Mouse (Mus musculus) ES-E14 (cell line): ENCODE measurements at regions not wholly inside any gene's neighbourhood (a gene's known extent, or its start where the extent isn't known, plus 50 kb on each side); places are given as distances from the start of the nearest gene placed in this dataset.

ENCODE experiments used
- DNase-seq: peaks from one replicate; pipeline ENCODE4 v3.0.0-alpha.2; 2013; ENCODE audit warnings: low read depth, low spot score
- H3K27ac ChIP-seq: 2 replicates; pipeline ENCODE4 v1.5.1; 2012; ENCODE audit warnings: low read depth, mild to moderate bottlenecking, low read length, moderate library complexity, mixed read lengths; ENCODE audit not compliant: poor library complexity, insufficient read depth, severe bottlenecking
- H3K36me3 ChIP-seq: 2 replicates; pipeline ENCODE4 v1.6.1; 2012; ENCODE audit warnings: mild to moderate bottlenecking, low read length, moderate library complexity, mixed read lengths; ENCODE audit not compliant: control insufficient read depth, poor library complexity, insufficient read depth, severe bottlenecking
- H3K4me1 ChIP-seq, 2 experiments: fragments of 150-350 bp in 1 of 2; sonication (generic) in 1 of 2; 2 replicates each; pipeline ENCODE4 v1.6.1; 2012; ENCODE audit warnings: low read length in 2 of 2, mild to moderate bottlenecking in 1 of 2, mixed read lengths in 1 of 2; ENCODE audit not compliant: control insufficient read depth in 2 of 2, insufficient read depth in 2 of 2, poor library complexity in 1 of 2
- H3K4me3 ChIP-seq, 2 experiments: fragments of 150-350 bp in 1 of 2; sonication (generic) in 1 of 2; 2 replicates each; pipeline ENCODE4 v1.5.1; 2012; ENCODE audit warnings: low read length in 2 of 2, low read depth in 1 of 2, mild to moderate bottlenecking in 1 of 2, mixed read lengths in 1 of 2; ENCODE audit not compliant: insufficient read depth in 1 of 2, poor library complexity in 1 of 2, severe bottlenecking in 1 of 2
- H3K9ac ChIP-seq: 2 replicates; pipeline ENCODE4 v1.6.1; 2012; ENCODE audit warnings: low read depth, mild to moderate bottlenecking, low read length, mixed read lengths; ENCODE audit not compliant: poor library complexity, insufficient read depth, severe bottlenecking
- H3K9me3 ChIP-seq: fragments of 150-350 bp; sonication (generic); 2 replicates; pipeline ENCODE4 v1.6.1; 2012; ENCODE audit warnings: low read depth, mild to moderate bottlenecking, low read length; ENCODE audit not compliant: control insufficient read depth, insufficient read depth
- CHD2 ChIP-seq: IDR thresholded peaks from 2 replicates; pipeline ENCODE4 v1.6.1; 2014; ENCODE audit warnings: mild to moderate bottlenecking, low read depth, low read length, inconsistent platforms
- HCFC1 ChIP-seq: IDR thresholded peaks from 2 replicates; pipeline ENCODE4 v1.6.1; 2012; ENCODE audit warnings: low read length, inconsistent platforms, borderline replicate concordance; ENCODE audit not compliant: insufficient read depth
- MAFK ChIP-seq: IDR thresholded peaks from 2 replicates; pipeline ENCODE4 v1.6.1; 2014; ENCODE audit warnings: mild to moderate bottlenecking, low read depth, low read length, inconsistent platforms; ENCODE audit not compliant: insufficient read depth
- ZC3H11A ChIP-seq: IDR thresholded peaks from 2 replicates; pipeline ENCODE4 v1.6.1; 2012; ENCODE audit warnings: low read depth, mild to moderate bottlenecking, inconsistent platforms, low read length, borderline replicate concordance
- ZNF384 ChIP-seq: IDR thresholded peaks from 2 replicates; pipeline ENCODE4 v1.6.1; 2012; ENCODE audit warnings: low read depth, low read length, inconsistent platforms
- in situ Hi-C, 2 experiments: fragments of 600-800 bp; cut with MboI; formaldehyde crosslinking; loops; one replicate each; pipeline ENCODE4 v1.15.1; 2025; ENCODE audit warnings: low sequenced_read_pairs in 2 of 2, inconsistent platforms in 1 of 2; ENCODE audit not compliant: unreplicated experiment in 2 of 2

DNA sequence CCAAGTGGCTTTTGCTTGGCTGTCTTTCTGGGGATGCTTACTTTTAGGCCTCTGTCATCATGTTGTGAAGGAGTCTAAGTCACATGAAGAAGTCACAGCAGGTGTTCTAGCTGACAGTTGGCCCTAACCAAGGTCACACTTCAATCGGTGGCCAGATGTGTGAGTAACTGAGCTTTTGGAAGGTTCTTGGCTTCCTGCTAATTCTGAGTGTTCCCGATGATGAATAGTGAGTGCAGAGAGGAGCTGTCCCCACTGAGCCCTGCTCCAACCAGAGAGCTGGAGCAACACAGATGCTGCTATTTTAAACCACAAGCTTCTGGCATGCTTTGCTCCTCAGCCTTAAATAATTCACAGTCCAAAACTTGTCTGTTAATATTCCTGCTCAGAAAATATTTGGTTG lies 1966.6 kb downstream of the 9330182O14Rik start:
- DNase-seq = no peak
- in situ Hi-C loops = no loop called here
- no peak overlapping the region for H3K4me3 ChIP-seq
- H3K4me1 ChIP-seq = no peaks in the 10 kb centered on the region
- TF ChIP-seq CHD2 = no peak
- TF ChIP-seq ZNF384 = no peak
- no peak for TF ChIP-seq HCFC1
- H3K9me3 ChIP-seq = no peaks in the 10 kb centered on the region
- no peaks in the 10 kb centered on the region for H3K36me3 ChIP-seq
- no peak overlapping the region for H3K9ac ChIP-seq
- no peak overlapping the region for H3K27ac ChIP-seq

DNA sequence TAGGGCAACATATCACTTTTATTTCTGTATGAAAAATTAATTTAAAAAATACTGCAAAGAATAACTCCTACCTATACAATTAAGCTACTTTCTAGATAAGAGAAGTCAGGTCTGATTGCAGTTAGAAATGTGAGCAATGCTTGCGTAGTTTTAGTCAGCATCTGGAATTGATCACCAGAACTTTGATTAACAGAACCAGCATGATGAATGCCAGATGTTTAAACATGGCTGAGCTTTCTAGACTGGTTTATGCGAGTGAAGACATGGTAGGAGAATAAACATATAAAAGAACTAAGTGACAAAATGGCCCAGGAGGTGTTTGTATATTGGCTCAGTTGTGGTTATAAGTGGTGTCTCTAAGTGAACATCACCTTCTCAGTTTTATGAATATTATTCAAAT lies 1970.7 kb downstream of the 9330182O14Rik start:
- Histone ChIP-seq H3K4me3 (no peak overlapping the region), H3K4me1 (no peaks in the 10 kb centered on the region), H3K36me3 (no peaks in the 10 kb centered on the region), H3K9me3 (no peaks in the 10 kb centered on the region), H3K9ac (no peak overlapping the region), H3K27ac (no peak overlapping the region)
- in situ Hi-C loops = no loop called here
- no peak for DNase-seq
- TF ChIP-seq CHD2 (no peak), ZNF384 (no peak), MAFK (no peak), HCFC1 (no peak), ZC3H11A (no peak)

GRCm38 (mm10) chr15:42107106-42107505 lies 1972.9 kb downstream of the 9330182O14Rik start:
- Histone ChIP-seq H3K36me3 (no peaks in the 10 kb centered on the region), H3K27ac (no peak overlapping the region), H3K9ac (no peak overlapping the region), H3K4me3 (no peak overlapping the region), H3K9me3 (no peaks in the 10 kb centered on the region), H3K4me1 (no peaks in the 10 kb centered on the region)
- in situ Hi-C loops = no loop called here
- no peak for TF ChIP-seq ZC3H11A
- TF ChIP-seq HCFC1 = no peak
- no peak for TF ChIP-seq CHD2
- TF ChIP-seq ZNF384 = no peak
- no peak for TF ChIP-seq MAFK
- no peak for DNase-seq

DNA sequence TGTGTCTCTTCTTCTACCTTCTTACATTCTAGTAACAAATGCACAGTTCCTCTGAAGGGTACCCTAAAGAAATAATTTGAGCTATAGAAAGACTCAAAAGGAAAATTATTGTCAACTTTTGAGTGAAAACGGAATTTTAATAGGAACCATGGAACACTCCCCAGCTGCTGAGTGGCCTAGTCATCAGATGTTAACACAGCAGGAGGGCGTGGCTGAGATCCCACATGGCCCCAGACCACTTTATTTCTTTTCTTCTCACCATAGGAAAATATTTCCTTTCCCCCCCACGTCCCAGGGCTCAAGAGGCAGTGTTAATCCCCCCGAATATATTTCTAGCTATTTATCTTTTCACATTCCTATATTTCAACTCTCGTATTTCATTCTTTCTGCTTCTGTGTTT lies 1977.6 kb downstream of the 9330182O14Rik start:
- no peak overlapping the region for H3K27ac ChIP-seq
- TF ChIP-seq ZNF384 (no peak), CHD2 (no peak), ZC3H11A (no peak), HCFC1 (no peak)
- H3K9me3 ChIP-seq = no peaks in the 10 kb centered on the region
- in situ Hi-C loops = no loop called here
- H3K9ac ChIP-seq = no peak overlapping the region
- H3K4me3 ChIP-seq = no peak overlapping the region
- DNase-seq = no peak
- no peaks in the 10 kb centered on the region for H3K4me1 ChIP-seq
- no peaks in the 10 kb centered on the region for H3K36me3 ChIP-seq

DNA sequence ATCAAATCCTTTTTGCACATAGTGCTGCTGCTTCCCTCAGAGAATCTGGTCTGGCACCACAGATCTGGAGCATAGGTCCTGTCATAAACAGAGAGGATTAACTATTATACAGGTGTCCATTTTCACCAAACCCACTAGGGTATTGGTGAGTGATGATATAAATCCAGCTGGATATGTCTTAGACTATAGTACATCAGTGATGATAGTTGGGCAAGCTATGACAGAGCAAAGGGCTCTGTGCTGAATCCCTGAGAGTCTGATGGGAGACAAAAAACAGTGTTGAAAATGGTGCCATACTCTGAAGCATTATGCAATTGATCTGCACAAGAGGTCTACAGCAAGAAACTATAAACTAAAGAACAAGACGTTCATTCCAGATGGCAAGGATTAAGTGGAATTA lies 1993.3 kb downstream of the 9330182O14Rik start:
- no peak overlapping the region for H3K9ac ChIP-seq
- TF ChIP-seq MAFK = no peak
- no peak for TF ChIP-seq ZC3H11A
- no peak for TF ChIP-seq ZNF384
- TF ChIP-seq HCFC1 = no peak
- in situ Hi-C loops = no loop called here

More for the DNA sequence above, 1993.3 kb downstream of the 9330182O14Rik start:
- Histone ChIP-seq H3K27ac (no peak overlapping the region), H3K4me1 (no peaks in the 10 kb centered on the region), H3K9me3 (no peaks in the 10 kb centered on the region), H3K4me3 (no peak overlapping the region), H3K36me3 (no peaks in the 10 kb centered on the region)
- DNase-seq = no peak
